Mouse (Mus musculus) heart, postnatal 0 days (tissue): Measurements from ENCODE around the gene Tbcd. TPM values are rescaled to one million over a fixed set of nuclear protein-coding genes. Genes with fewer than 3 reads are reported as not detected.

Source experiments
- ATAC-seq: fragments of 200-750 bp; cut with Nextera tagmentation; 2 replicates; pipeline ENCODE4 v1.8.0; 2017; ENCODE audit warnings: low read depth, moderate number of reproducible peaks, moderate library complexity; ENCODE audit not compliant: insufficient read depth
- DNase-seq: peaks from one replicate; pipeline ENCODE4 v3.0.0-alpha.2; 2016; ENCODE audit warnings: low spot score
- H3K27ac ChIP-seq: fragments of 300-500 bp; sonication (generic); 2 replicates; pipeline ENCODE4 v1.5.1; 2014; ENCODE audit warnings: low read depth, mild to moderate bottlenecking
- H3K27me3 ChIP-seq: fragments of 300-500 bp; sonication (generic); 2 replicates; pipeline ENCODE4 v1.6.1; 2014; ENCODE audit warnings: low read length, mixed read lengths; ENCODE audit not compliant: control insufficient read depth, insufficient read depth
- H3K36me3 ChIP-seq: fragments of 300-500 bp; sonication (generic); replicated peaks from 2 replicates; pipeline ENCODE4 v1.6.1; 2014; ENCODE audit warnings: low read length, mixed read lengths; ENCODE audit not compliant: control insufficient read depth, insufficient read depth
- H3K4me1 ChIP-seq: fragments of 300-500 bp; sonication (generic); 2 replicates; pipeline ENCODE4 v1.6.1; 2014; ENCODE audit warnings: antibody characterized with exemption; ENCODE audit not compliant: control insufficient read depth, insufficient read depth
- H3K4me2 ChIP-seq: fragments of 300-500 bp; sonication (generic); 2 replicates; pipeline ENCODE4 v1.6.1; 2014; ENCODE audit warnings: low read depth, mild to moderate bottlenecking, low read length, moderate library complexity
- H3K4me3 ChIP-seq: fragments of 300-500 bp; sonication (generic); 2 replicates; pipeline ENCODE4 v1.5.1; 2014; ENCODE audit warnings: low read depth, low read length
- H3K9ac ChIP-seq: fragments of 300-500 bp; sonication (generic); replicated peaks from 2 replicates; pipeline ENCODE4 v1.6.1; 2014; ENCODE audit warnings: low read depth, low read length, mixed read lengths
- H3K9me3 ChIP-seq: fragments of 300-500 bp; sonication (generic); replicated peaks from 2 replicates; pipeline ENCODE4 v1.6.1; 2016; ENCODE audit warnings: low read length; ENCODE audit not compliant: control insufficient read depth
- CTCF ChIP-seq: IDR thresholded peaks from 2 replicates; pipeline ENCODE4 v1.5.1; 2016; ENCODE audit warnings: antibody characterized with exemption, control low read depth, low read depth
- EP300 ChIP-seq: IDR thresholded peaks from 2 replicates; pipeline ENCODE4 v1.6.1; 2016; ENCODE audit warnings: antibody characterized with exemption, low read depth
- WGBS: fragments of 180-500 bp; shearing (Covaris S2); extraction: QIAGEN DNeasy Blood & Tissue Kit; methylation state at CpG from one replicate; pipeline ENCODE4 v1.1.7; 2014; 5-methylcytosine and 5-hydroxymethylcytosine counted together
- polyA plus RNA-seq: library from polyadenylated mRNA; unstranded; fragments of >200 nt; fragmentation: Nextera tagmentation; extraction: Ambion mirVana; gene quantifications from 2 replicates; pipeline ENCODE4 v1.2.1, GENCODE M21; 2015
- total RNA-seq: library from RNA; depleted of rRNA; stranded (reverse); fragments of >200 nt; gene quantifications from 2 replicates; pipeline ENCODE4 v1.2.3, GENCODE M21; 2014; ENCODE audit warnings: low replicate concordance

Gene Tbcd
- total and polyA plus RNA-seq, 2 experiments from 2014 or later = 16.1 to 29.1 TPM

GRCm38 (mm10) chr11:121434156-121435155 lies 17.3 kb upstream of the Tbcd start, which contains the start of gene Fn3k:
Fn3k (plus strand) TSS chr11:121434913.
- peak within 1 kb of the TSS; percentile 69 for H3K4me2 ChIP-seq
- TF ChIP-seq EP300 (no peak), CTCF (no peak)
- no peaks in the 10 kb centered on the region for H3K9me3 ChIP-seq
- H3K36me3 ChIP-seq = peaks cover 8% of the 10 kb centered on the region
- WGBS = 4% methylated on average over 30 of the region's 30 CpGs
- peak within 1 kb of the TSS; percentile 84 for H3K27ac ChIP-seq
- peaks cover 22% of the 10 kb centered on the region for H3K4me1 ChIP-seq
- H3K27me3 ChIP-seq = no peaks in the 10 kb centered on the region
- peak within 1 kb of the TSS; percentile 54 for H3K4me3 ChIP-seq
- H3K9ac ChIP-seq = peak within 1 kb of the TSS; percentile 32; the same call in 1 of the 2 replicates
- ATAC-seq = peak; percentile 93
- peak; percentile 84 for DNase-seq

GRCm38 (mm10) chr11:121437236-121437635 lies 14.5 kb upstream of the Tbcd start:
- WGBS = 73% methylated on average over 5 of the region's 5 CpGs
- H3K4me1 ChIP-seq = peaks cover 22% of the 10 kb centered on the region
- H3K27me3 ChIP-seq = no peaks in the 10 kb centered on the region
- no peak overlapping the region for H3K4me3 ChIP-seq
- no peak for ATAC-seq
- H3K9me3 ChIP-seq = no peaks in the 10 kb centered on the region
- no peak overlapping the region for H3K4me2 ChIP-seq
- 0 out of 2 replicates have a peak, but pooled peaks cover 7% of the 10 kb centered on the region for H3K36me3 ChIP-seq
- no peak overlapping the region for H3K27ac ChIP-seq
- H3K9ac ChIP-seq = no peak overlapping the region
- DNase-seq = no peak
- TF ChIP-seq CTCF = no peak
- no peak for TF ChIP-seq EP300

GRCm38 (mm10) chr11:121439686-121440292 lies 12.0 kb upstream of the Tbcd start:
- no peak for ATAC-seq
- Histone ChIP-seq H3K27ac (no peak overlapping the region), H3K4me1 (peaks cover 4% of the 10 kb centered on the region; the same call in 1 of the 2 replicates), H3K36me3 (0 out of 2 replicates have a peak, but pooled peaks cover 7% of the 10 kb centered on the region), H3K27me3 (no peaks in the 10 kb centered on the region), H3K9ac (no peak overlapping the region), H3K4me3 (no peak overlapping the region), H3K9me3 (no peaks in the 10 kb centered on the region), H3K4me2 (no peak overlapping the region)
- 63% methylated on average over 5 of the region's 5 CpGs for WGBS
- no peak for TF ChIP-seq CTCF
- no peak for TF ChIP-seq EP300
- DNase-seq = no peak

DNA sequence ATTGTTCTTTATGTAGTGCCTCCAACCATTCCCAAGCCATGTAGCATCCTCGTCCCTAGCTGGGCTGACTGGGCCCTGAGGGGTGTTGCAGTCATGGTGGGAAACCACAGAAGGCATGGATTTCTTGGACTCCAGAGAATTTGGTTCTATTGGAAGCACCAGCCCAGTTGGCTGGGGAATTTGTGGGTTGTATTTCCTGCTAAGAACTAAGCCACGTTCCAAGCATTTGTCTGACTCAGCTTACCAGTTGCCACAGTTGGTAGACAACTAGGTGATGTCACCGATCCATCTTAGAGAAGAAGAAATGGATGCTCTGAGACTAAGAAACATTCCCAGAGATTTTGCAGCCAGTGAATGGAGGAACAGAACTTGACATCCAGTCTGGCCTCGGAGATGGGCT lies 10.1 kb upstream of the Tbcd start:
- H3K4me1 ChIP-seq = no peaks in the 10 kb centered on the region; the same call in 1 of the 2 replicates
- H3K4me3 ChIP-seq = no peak overlapping the region
- H3K9ac ChIP-seq = no peak overlapping the region
- 0 out of 2 replicates have a peak, but pooled peaks cover 7% of the 10 kb centered on the region for H3K36me3 ChIP-seq
- no peaks in the 10 kb centered on the region for H3K9me3 ChIP-seq
- WGBS = 86% methylated on average over 4 of the region's 4 CpGs
- ATAC-seq = no peak
- no peak overlapping the region for H3K27ac ChIP-seq
- H3K27me3 ChIP-seq = no peaks in the 10 kb centered on the region
- no peak for TF ChIP-seq EP300
- TF ChIP-seq CTCF = no peak
- no peak for DNase-seq
- H3K4me2 ChIP-seq = no peak overlapping the region

DNA sequence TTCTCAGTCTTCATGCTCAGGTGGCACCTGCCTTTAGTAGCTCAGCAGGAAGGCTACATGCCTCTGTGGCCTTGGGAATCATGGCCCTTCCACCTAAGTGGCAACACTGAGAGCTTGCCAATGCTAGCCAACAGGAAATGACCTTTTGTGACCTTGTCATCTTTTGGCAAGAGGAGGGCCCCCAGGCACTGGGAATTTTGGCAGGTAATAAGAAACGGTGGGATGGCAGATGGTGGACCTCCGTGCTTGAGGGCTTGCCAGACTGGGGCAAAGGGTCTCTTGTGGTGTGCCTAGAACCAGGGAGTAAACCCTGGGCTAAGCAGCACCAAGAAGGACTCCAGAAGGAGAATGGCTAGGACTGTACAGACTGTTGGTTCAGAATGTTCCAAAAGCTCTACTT lies 9.7 kb upstream of the Tbcd start:
- H3K4me1 ChIP-seq = no peaks in the 10 kb centered on the region; the same call in 1 of the 2 replicates
- no peak overlapping the region for H3K27ac ChIP-seq
- H3K36me3 ChIP-seq = 0 out of 2 replicates have a peak, but pooled peaks cover 7% of the 10 kb centered on the region
- no peak for ATAC-seq
- no peak overlapping the region for H3K4me2 ChIP-seq
- H3K9ac ChIP-seq = no peak overlapping the region
- H3K27me3 ChIP-seq = no peaks in the 10 kb centered on the region
- H3K9me3 ChIP-seq = no peaks in the 10 kb centered on the region
- WGBS = 43% methylated on average over 2 of the region's 2 CpGs
- no peak for TF ChIP-seq CTCF
- no peak for TF ChIP-seq EP300
- no peak overlapping the region for H3K4me3 ChIP-seq
- no peak for DNase-seq
